Mouse (Mus musculus): ENCODE results near the gene Trub1. TPM values are rescaled to one million over a fixed set of nuclear protein-coding genes. Genes with fewer than 3 reads are reported as not detected.

Trub1 gene
- polyA plus RNA-seq, 1 experiment = 4.7 TPM

DNA sequence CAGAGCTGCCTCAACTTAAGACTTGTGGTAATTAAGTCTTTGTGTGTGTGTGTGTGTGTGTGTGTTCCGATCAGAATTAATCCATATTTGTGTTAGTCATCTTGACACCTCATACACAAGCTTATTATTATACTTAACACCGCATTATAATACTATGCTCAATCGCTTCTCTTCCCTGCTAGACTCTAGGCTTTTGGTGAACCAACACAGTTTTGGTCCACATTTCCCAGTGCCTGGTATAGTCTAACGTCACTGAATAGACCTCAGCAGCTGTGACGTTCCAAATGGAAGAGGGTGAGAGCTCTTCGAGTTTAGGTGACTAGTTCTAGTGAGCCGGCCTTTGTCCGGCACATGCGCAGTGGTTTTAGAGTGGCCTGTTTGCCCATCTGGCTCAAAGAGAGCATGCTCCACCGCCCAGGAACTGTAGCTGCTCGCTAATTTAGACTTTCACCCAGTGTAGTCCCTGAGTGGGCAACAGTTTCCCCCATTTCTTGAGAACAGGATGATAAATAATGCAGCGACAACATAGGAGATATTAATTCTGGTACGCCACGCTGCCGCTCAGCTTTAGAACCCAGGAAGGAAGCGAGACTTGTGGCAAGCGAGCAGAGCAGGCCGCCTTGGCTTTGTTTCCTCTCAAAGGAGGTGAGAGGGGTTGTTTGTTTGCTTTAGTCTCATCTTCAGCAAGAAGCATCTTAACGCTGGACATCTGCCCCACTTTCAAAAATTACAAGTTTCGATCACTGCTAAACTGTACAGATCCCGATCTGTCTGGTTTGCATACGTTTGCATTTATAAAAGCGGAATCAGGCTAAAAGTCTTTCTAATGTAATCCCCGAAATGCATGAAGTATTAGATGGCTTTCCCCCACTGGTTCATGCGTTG is 52.6 kb downstream of the Trub1 start:
- TF ChIP-seq CEBPB (IDR thresholded peaks at IDR 0.05; ENCODE audit: insufficient read depth, poor library complexity, severe bottlenecking) (no peak), MAX (IDR thresholded peaks at IDR 0.05; ENCODE audit: low read depth) (no peak), MYOD1 (IDR thresholded peaks at IDR 0.05; ENCODE audit: control insufficient read depth in 1 of 3, insufficient read length in 2 of 3, low read depth in 2 of 3) (no peak), MYOG (IDR thresholded peaks at IDR 0.05; ENCODE audit: control insufficient read depth in 1 of 3, insufficient read depth in 1 of 3, insufficient read length in 2 of 3, low read depth in 2 of 3) (no peak), TCF12 (IDR thresholded peaks at IDR 0.05; ENCODE audit: insufficient read depth, poor library complexity, severe bottlenecking) (no peak), SRF (IDR thresholded peaks at IDR 0.05; ENCODE audit: control insufficient read depth, insufficient read length, low read depth) (no peak), POLR2A (IDR thresholded peaks at IDR 0.05; ENCODE audit: insufficient read length, low read depth) (no peak), REST (IDR thresholded peaks at IDR 0.05; ENCODE audit: insufficient read depth, insufficient read length) (no peak), USF1 (IDR thresholded peaks at IDR 0.05; ENCODE audit: low read depth) (no peak), POLR2AphosphoS2 (IDR thresholded peaks at IDR 0.05; ENCODE audit: insufficient read length, low read depth) (no peak), E2F4 (IDR thresholded peaks at IDR 0.05; ENCODE audit: insufficient read depth) (no peak)
- H3K27me3 ChIP-seq (ENCODE audit: control insufficient read depth, insufficient read depth, insufficient read length) = no peaks in the 10 kb centered on the region
- no peak overlapping the region for H3K4me3 ChIP-seq
- H3K4me2 ChIP-seq (ENCODE audit: low read depth) = no peak overlapping the region
- H3ac ChIP-seq (ENCODE audit: control insufficient read depth, insufficient read length) = no peak overlapping the region
- H3K36me3 ChIP-seq (ENCODE audit: control insufficient read depth, insufficient read depth) = no peaks in the 10 kb centered on the region
- H3K79me2 ChIP-seq (ENCODE audit: control insufficient read depth, insufficient read depth) = no peaks in the 10 kb centered on the region

GRCm38 (mm10) chr19:57506591-57506990 is 53.9 kb downstream of the Trub1 start:
- H3K4me2 ChIP-seq (ENCODE audit: low read depth) = no peak overlapping the region
- no peaks in the 10 kb centered on the region for H3K27me3 ChIP-seq (ENCODE audit: control insufficient read depth, insufficient read depth, insufficient read length)
- no peaks in the 10 kb centered on the region for H3K36me3 ChIP-seq (ENCODE audit: control insufficient read depth, insufficient read depth)
- no peak overlapping the region for H3K4me3 ChIP-seq
- no peak overlapping the region for H3ac ChIP-seq (ENCODE audit: control insufficient read depth, insufficient read length)
- TF ChIP-seq MAX (IDR thresholded peaks at IDR 0.05; ENCODE audit: low read depth) (no peak), USF1 (IDR thresholded peaks at IDR 0.05; ENCODE audit: low read depth) (no peak)
- H3K79me2 ChIP-seq (ENCODE audit: control insufficient read depth, insufficient read depth) = no peaks in the 10 kb centered on the region

DNA sequence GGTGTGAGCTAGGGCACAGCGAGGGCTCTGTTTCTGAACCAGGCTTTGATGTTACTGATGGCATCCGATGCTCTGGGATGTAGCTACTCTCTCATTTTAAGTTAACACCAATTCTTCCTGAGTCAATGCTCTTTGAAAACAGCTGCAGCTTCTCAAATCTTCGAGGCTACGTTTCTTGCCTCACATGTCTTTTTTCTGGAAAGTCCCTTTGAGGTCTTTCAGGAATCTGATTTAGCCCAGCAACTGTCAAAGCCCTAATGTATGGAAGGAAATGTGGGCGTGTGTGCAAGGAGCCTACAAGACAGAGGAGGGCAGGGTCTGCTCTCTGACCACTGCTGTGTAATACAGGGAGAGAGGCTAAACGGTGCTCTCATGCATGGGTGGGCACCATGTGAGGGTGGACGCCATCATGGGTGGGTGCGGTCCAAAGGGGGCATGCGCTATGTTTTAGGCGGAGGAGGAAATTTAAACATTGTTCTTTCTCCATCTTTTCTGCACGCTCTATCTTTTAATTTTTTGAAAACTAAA is 55.6 kb downstream of the Trub1 start:
- no peaks in the 10 kb centered on the region for H3K79me2 ChIP-seq (ENCODE audit: control insufficient read depth, insufficient read depth)
- no peaks in the 10 kb centered on the region for H3K27me3 ChIP-seq (ENCODE audit: control insufficient read depth, insufficient read depth, insufficient read length)
- H3K4me3 ChIP-seq = no peak overlapping the region
- no peak overlapping the region for H3K4me2 ChIP-seq (ENCODE audit: low read depth)
- TF ChIP-seq E2F4 (IDR thresholded peaks at IDR 0.05; ENCODE audit: insufficient read depth) = no peak
- TF ChIP-seq TCF12 (IDR thresholded peaks at IDR 0.05; ENCODE audit: insufficient read depth, poor library complexity, severe bottlenecking) = no peak
- no peak for TF ChIP-seq MYOD1 (IDR thresholded peaks at IDR 0.05; ENCODE audit: control insufficient read depth in 1 of 3, insufficient read length in 2 of 3, low read depth in 2 of 3)
- no peak for TF ChIP-seq MYOG (IDR thresholded peaks at IDR 0.05; ENCODE audit: control insufficient read depth in 1 of 3, insufficient read depth in 1 of 3, insufficient read length in 2 of 3, low read depth in 2 of 3)
- TF ChIP-seq POLR2AphosphoS2 (IDR thresholded peaks at IDR 0.05; ENCODE audit: insufficient read length, low read depth) = no peak
- TF ChIP-seq MAX (IDR thresholded peaks at IDR 0.05; ENCODE audit: low read depth) = no peak
- TF ChIP-seq SRF (IDR thresholded peaks at IDR 0.05; ENCODE audit: control insufficient read depth, insufficient read length, low read depth) = no peak
- no peak for TF ChIP-seq POLR2A (IDR thresholded peaks at IDR 0.05; ENCODE audit: insufficient read length, low read depth)
- TF ChIP-seq TCF3 (IDR thresholded peaks at IDR 0.05; ENCODE audit: insufficient read length, low read depth) = no peak
- TF ChIP-seq REST (IDR thresholded peaks at IDR 0.05; ENCODE audit: insufficient read depth, insufficient read length) = no peak
- no peak for TF ChIP-seq USF1 (IDR thresholded peaks at IDR 0.05; ENCODE audit: low read depth)
- TF ChIP-seq CEBPB (IDR thresholded peaks at IDR 0.05; ENCODE audit: insufficient read depth, poor library complexity, severe bottlenecking) = no peak
- H3K36me3 ChIP-seq (ENCODE audit: control insufficient read depth, insufficient read depth) = no peaks in the 10 kb centered on the region
- no peak overlapping the region for H3ac ChIP-seq (ENCODE audit: control insufficient read depth, insufficient read length)

DNA sequence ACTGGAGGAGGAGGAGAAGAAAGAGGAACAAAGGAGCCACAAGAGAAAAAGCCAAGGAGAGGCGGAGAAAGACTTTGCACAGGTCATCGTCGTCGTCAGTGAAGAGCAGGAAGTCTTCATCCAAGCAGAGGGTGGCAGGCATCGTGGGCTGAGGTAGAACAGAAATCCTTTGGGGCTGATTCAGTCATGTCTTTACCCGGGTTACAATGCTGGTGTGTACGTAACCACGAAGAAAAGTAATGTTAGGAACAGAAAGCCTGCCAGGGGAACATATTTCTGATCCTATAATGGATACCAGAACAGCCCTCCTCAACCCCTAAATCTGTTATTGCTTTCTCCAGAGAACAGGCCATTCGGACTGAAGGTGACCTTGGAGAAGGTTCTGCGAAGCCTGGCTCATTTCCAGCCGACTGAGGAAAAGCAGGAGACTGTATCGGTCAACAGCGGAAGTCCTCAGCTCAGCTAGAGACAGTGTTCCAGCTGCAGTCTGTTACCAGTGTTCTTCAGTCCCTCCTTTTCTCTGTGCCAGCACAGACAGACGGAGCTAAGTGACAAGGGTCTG is 57.1 kb downstream of the Trub1 start:
- H3K36me3 ChIP-seq (ENCODE audit: control insufficient read depth, insufficient read depth) = no peaks in the 10 kb centered on the region
- H3ac ChIP-seq (ENCODE audit: control insufficient read depth, insufficient read length) = no peak overlapping the region
- no peak overlapping the region for H3K4me3 ChIP-seq
- no peaks in the 10 kb centered on the region for H3K79me2 ChIP-seq (ENCODE audit: control insufficient read depth, insufficient read depth)
- H3K27me3 ChIP-seq (ENCODE audit: control insufficient read depth, insufficient read depth, insufficient read length) = no peaks in the 10 kb centered on the region
- no peak overlapping the region for H3K4me2 ChIP-seq (ENCODE audit: low read depth)
- TF ChIP-seq MYOG (IDR thresholded peaks at IDR 0.05; ENCODE audit: control insufficient read depth in 1 of 3, insufficient read depth in 1 of 3, insufficient read length in 2 of 3, low read depth in 2 of 3) (no peak), MYOD1 (IDR thresholded peaks at IDR 0.05; ENCODE audit: control insufficient read depth in 1 of 3, insufficient read length in 2 of 3, low read depth in 2 of 3) (no peak)

DNA sequence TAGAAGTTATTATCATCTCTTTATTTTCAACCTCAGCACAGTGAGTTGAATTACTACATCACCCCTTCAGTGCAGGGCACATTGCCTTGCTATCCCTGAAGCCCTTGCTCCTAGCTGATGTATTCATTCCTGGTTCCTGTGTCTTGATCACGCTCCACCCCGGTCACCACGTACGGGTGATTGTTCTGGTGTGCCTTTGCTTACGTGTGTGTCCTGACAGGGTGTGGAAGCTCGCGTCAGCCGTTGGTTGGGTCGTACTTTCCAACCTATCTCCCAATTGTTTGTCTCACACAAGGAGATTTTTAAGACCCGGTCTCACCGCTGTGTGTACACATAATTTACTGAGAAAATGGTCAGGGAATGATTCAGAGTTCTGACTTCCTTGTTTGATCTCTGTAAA is 58.1 kb downstream of the Trub1 start:
- TF ChIP-seq MYOG (IDR thresholded peaks at IDR 0.05; ENCODE audit: control insufficient read depth in 1 of 3, insufficient read depth in 1 of 3, insufficient read length in 2 of 3, low read depth in 2 of 3) (no peak), TCF12 (IDR thresholded peaks at IDR 0.05; ENCODE audit: insufficient read depth, poor library complexity, severe bottlenecking) (no peak), REST (IDR thresholded peaks at IDR 0.05; ENCODE audit: insufficient read depth, insufficient read length) (no peak), MAX (IDR thresholded peaks at IDR 0.05; ENCODE audit: low read depth) (no peak), SRF (IDR thresholded peaks at IDR 0.05; ENCODE audit: control insufficient read depth, insufficient read length, low read depth) (no peak), E2F4 (IDR thresholded peaks at IDR 0.05; ENCODE audit: insufficient read depth) (no peak)
- Histone ChIP-seq H3K4me2 (ENCODE audit: low read depth) (no peak overlapping the region), H3ac (ENCODE audit: control insufficient read depth, insufficient read length) (no peak overlapping the region), H3K36me3 (ENCODE audit: control insufficient read depth, insufficient read depth) (no peaks in the 10 kb centered on the region), H3K79me2 (ENCODE audit: control insufficient read depth, insufficient read depth) (no peaks in the 10 kb centered on the region), H3K27me3 (ENCODE audit: control insufficient read depth, insufficient read depth, insufficient read length) (no peaks in the 10 kb centered on the region), H3K4me3 (no peak overlapping the region)
